Mouse (Mus musculus) embryonic facial prominence, embryonic 12.5 days (tissue): Measurements from ENCODE around the gene Maml3. TPM values are rescaled to one million over a fixed set of nuclear protein-coding genes. Genes with fewer than 3 reads are reported as not detected.
A peak's percentile ranks its signal among the peaks of the same experiment; 100 is the strongest.

Source experiments
- ATAC-seq: fragments of 200-750 bp; cut with Nextera tagmentation; 2 replicates; pipeline ENCODE4 v1.8.0; 2017; ENCODE audit not compliant: insufficient number of reproducible peaks, insufficient read depth, low FRiP score, low TSS enrichment
- H3K27ac ChIP-seq: fragments of 300-500 bp; sonication (generic); 2 replicates; pipeline ENCODE4 v1.5.1; 2016; ENCODE audit warnings: mild to moderate bottlenecking
- H3K27me3 ChIP-seq: fragments of 300-500 bp; sonication (generic); 2 replicates; pipeline ENCODE4 v1.6.1; 2016; ENCODE audit warnings: mild to moderate bottlenecking, moderate library complexity
- H3K36me3 ChIP-seq: fragments of 300-500 bp; sonication (generic); 2 replicates; pipeline ENCODE4 v1.6.1; 2016; ENCODE audit warnings: mild to moderate bottlenecking
- H3K4me1 ChIP-seq: fragments of 300-500 bp; sonication (generic); 2 replicates; pipeline ENCODE4 v1.6.1; 2016
- H3K4me2 ChIP-seq: fragments of 300-500 bp; sonication (generic); replicated peaks from 2 replicates; pipeline ENCODE4 v1.6.1; 2016; ENCODE audit warnings: mild to moderate bottlenecking, moderate library complexity
- H3K4me3 ChIP-seq: fragments of 300-500 bp; sonication (generic); 2 replicates; pipeline ENCODE4 v1.5.1; 2016; ENCODE audit warnings: mild to moderate bottlenecking
- H3K9ac ChIP-seq: fragments of 300-500 bp; sonication (generic); 2 replicates; pipeline ENCODE4 v1.6.1; 2016; ENCODE audit warnings: mild to moderate bottlenecking, moderate library complexity
- H3K9me3 ChIP-seq: fragments of 300-500 bp; sonication (generic); 2 replicates; pipeline ENCODE4 v1.6.1; 2016; ENCODE audit warnings: mild to moderate bottlenecking, moderate library complexity
- WGBS: fragments of 180-500 bp; shearing (Covaris S2); methylation state at CpG from one replicate; pipeline ENCODE4 v1.1.7; 2016; 5-methylcytosine and 5-hydroxymethylcytosine counted together
- polyA plus RNA-seq: library from polyadenylated mRNA; unstranded; fragments of >200 nt; fragmentation: Nextera tagmentation; extraction: Ambion mirVana; gene quantifications from 2 replicates; pipeline ENCODE4 v1.2.1, GENCODE M21; 2016

The Maml3 gene
- polyA plus RNA-seq, 1 experiment from 2014 or later: 6.4 TPM

DNA sequence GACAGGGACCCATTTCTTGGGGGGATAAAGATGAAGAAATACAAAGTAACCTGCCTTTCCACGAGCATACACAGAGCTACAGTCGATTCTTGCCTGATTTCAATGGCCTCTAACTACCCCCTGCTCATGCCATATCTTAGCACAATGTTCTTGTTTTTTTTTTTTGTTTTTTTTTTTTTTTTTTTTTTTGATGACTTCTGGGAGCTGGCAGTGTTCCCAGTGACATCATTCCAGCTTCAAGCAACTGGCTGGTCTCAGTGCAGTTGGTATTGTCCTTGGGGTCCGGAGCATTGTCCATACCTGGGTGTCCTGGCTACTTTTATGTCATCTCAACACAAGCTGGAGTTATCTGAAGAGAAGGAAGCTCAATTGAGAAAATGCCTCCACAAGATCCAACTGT, 429.9 kb downstream of the Maml3 start:
- no peaks in the 10 kb centered on the region for H3K9me3 ChIP-seq
- no peak overlapping the region for H3K27ac ChIP-seq
- H3K4me2 ChIP-seq: no peak overlapping the region
- no peak overlapping the region for H3K4me3 ChIP-seq
- 85% methylated on average over 3 of the region's 3 CpGs for WGBS
- no peaks in the 10 kb centered on the region for H3K36me3 ChIP-seq
- H3K27me3 ChIP-seq: no peaks in the 10 kb centered on the region
- 0 out of 2 replicates have a peak, but pooled peaks cover 2% of the 10 kb centered on the region for H3K4me1 ChIP-seq
- ATAC-seq: no peak
- H3K9ac ChIP-seq: no peak overlapping the region

DNA sequence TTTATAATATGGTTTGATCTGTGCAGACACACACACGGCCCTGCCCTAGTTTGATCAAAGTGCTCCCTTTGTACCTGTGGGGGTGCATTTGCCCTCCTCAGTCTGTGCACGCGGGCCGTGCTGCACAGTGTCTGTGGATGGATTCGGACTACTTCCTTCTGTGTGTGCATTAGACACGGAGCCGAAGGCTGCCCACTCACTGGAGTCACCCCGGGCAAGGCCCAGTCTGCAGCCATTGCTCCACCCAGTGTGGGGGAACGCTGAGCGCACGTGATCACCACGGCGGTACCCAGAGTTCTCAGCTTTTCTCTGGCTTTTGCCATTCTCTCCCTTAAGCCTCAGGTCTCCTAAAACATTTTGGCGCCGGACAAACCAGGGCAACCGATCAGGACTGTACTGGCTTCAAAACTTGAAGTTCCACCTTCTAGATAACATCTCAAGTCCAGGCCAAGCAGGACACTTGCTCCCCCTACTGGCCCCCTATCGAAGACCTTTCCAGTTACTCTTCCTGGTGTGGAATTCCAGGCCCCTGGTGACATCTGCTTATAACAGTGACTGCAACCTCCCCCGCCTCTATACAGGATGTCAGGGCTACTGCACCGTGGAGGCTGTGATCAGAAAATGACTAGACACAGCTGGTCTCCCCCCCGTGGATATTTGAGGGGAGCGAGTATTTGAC, 431.3 kb downstream of the Maml3 start:
- WGBS: 68% methylated on average over 21 of the region's 21 CpGs
- no peak for ATAC-seq
- Histone ChIP-seq H3K27ac (no peak overlapping the region), H3K4me3 (no peak overlapping the region), H3K9me3 (no peaks in the 10 kb centered on the region), H3K9ac (no peak overlapping the region), H3K4me1 (0 out of 2 replicates have a peak, but pooled peaks cover 2% of the 10 kb centered on the region), H3K27me3 (no peaks in the 10 kb centered on the region), H3K36me3 (no peaks in the 10 kb centered on the region), H3K4me2 (no peak overlapping the region)

GRCm38 (mm10) chr3:51672631-51673030, 432.2 kb downstream of the Maml3 start:
- H3K9me3 ChIP-seq: no peaks in the 10 kb centered on the region
- no peak overlapping the region for H3K9ac ChIP-seq
- H3K36me3 ChIP-seq: no peaks in the 10 kb centered on the region
- no peak overlapping the region for H3K4me2 ChIP-seq
- no peak for ATAC-seq
- 73% methylated on average over 4 of the region's 4 CpGs for WGBS
- H3K27ac ChIP-seq: no peak overlapping the region
- H3K4me3 ChIP-seq: no peak overlapping the region
- peaks cover 6% of the 10 kb centered on the region; the same call in 1 of the 2 replicates for H3K4me1 ChIP-seq
- no peaks in the 10 kb centered on the region for H3K27me3 ChIP-seq

DNA sequence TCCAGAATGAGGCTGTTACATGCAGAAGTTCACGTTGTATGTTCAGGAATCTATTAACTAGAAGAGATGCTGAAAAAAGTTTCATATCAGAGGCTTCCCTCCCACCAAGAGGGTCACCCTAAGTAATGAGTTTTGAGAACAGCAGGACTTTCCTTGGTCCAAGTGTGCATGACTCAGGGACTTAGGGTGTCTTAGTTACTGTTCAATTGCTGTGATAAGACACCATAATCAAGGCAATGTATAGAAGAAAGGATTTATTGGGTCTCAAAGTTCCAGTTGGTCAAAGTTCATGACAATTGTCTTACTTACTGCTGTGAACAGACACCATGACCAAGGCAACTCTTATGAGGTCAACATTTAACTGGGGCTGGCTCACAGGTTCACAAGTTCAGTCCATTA, 433.8 kb downstream of the Maml3 start:
- H3K4me2 ChIP-seq: no peak overlapping the region
- H3K27ac ChIP-seq: no peak overlapping the region
- no peaks in the 10 kb centered on the region for H3K27me3 ChIP-seq
- no peak overlapping the region for H3K4me3 ChIP-seq
- H3K4me1 ChIP-seq: peaks cover 9% of the 10 kb centered on the region; the same call in 1 of the 2 replicates
- H3K36me3 ChIP-seq: no peaks in the 10 kb centered on the region
- ATAC-seq: no peak
- 93% methylated on average over 1 of the region's 1 CpGs for WGBS
- no peak overlapping the region for H3K9ac ChIP-seq
- no peaks in the 10 kb centered on the region for H3K9me3 ChIP-seq

- H3K4me1 ChIP-seq: peaks cover 13% of the 10 kb centered on the region; the same call in 1 of the 2 replicates
- no peak for ATAC-seq
- H3K9ac ChIP-seq: no peak overlapping the region
- H3K9me3 ChIP-seq: no peaks in the 10 kb centered on the region
- H3K4me3 ChIP-seq: no peak overlapping the region
- H3K27ac ChIP-seq: no peak overlapping the region
- H3K4me2 ChIP-seq: no peak overlapping the region
- H3K36me3 ChIP-seq: no peaks in the 10 kb centered on the region
- no peaks in the 10 kb centered on the region for H3K27me3 ChIP-seq
- 68% methylated on average over 5 of the region's 5 CpGs for WGBS
Measured at GRCm38 (mm10) chr3:51670414-51671070, 434.3 kb downstream of the Maml3 start.

DNA sequence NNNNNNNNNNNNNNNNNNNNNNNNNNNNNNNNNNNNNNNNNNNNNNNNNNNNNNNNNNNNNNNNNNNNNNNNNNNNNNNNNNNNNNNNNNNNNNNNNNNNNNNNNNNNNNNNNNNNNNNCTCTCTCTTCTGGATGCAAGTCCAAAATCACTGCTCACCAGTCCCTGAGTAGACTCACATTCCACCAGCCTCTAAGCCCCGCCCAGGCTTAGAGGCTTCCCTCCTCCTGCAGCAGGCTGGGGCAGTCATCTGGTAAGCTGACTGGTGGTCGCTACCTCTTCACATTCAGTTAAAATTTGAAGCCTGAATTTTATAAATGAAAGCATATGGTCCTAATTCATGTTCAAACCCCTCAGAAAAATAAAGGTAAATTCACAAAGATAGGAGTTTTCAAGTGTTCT, 436.3 kb downstream of the Maml3 start:
- ATAC-seq: 0 out of 2 replicates have a peak, but pooled peaks have one; percentile 64
- peaks cover 11% of the 10 kb centered on the region; the same call in 1 of the 2 replicates for H3K4me1 ChIP-seq
- H3K36me3 ChIP-seq: no peaks in the 10 kb centered on the region
- H3K9ac ChIP-seq: no peak overlapping the region
- no peaks in the 10 kb centered on the region for H3K27me3 ChIP-seq
- no peak overlapping the region for H3K4me2 ChIP-seq
- H3K4me3 ChIP-seq: no peak overlapping the region
- 14% methylated on average over 2 of the region's 2 CpGs for WGBS
- H3K9me3 ChIP-seq: no peaks in the 10 kb centered on the region
- no peak overlapping the region for H3K27ac ChIP-seq

DNA sequence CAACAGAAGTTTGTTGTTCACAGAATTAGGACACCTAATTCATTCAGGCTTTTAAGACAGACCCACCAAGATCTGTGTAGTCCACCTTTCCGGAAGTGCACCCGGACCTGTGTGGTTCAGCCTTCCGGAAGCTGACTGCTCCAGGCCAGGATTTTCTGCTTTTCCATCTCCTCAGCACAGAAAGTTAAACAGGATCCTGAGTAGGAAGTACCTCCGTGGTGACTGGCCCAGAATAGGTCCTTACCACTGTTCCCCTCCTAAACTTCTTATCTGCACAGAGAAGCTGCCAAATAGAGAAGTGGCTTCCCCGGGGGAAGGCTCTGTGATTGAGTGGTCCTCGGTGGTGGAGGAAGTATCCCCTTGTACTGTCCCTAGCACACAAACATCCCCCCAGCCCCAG, 442.3 kb downstream of the Maml3 start:
- 60% methylated on average over 6 of the region's 6 CpGs for WGBS

DNA sequence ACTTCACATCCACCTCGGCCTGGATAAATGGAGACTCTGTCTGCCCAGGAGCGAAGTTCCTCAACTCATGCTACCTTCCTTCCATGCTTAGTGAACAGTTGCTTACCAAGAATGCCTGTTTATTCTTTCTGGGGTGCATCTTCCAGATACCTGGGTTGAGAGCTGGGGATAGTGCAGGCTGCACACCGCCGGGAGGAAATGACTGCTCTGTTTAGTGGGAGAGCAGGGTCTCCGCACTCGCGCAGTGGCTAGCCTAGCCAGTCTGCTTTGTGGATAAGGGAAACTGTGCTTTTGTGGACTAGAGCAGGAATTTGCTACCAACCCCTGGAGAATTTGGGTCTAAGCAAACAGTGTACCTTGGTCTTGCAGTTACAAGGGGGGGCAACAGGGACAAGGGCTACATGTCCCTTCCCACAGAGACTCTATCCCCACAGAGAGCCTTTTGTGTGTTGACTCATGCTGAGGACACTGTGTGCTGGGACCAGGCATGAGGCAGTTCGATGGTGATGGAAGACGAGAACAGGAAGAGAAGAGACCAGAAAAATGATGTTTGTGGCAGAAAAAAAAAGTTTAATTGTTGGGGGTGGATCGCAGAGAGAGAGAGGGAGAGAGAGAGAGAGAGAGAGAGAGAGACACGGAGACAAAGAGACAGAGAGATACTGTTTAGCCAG, 442.9 kb downstream of the Maml3 start:
- Histone ChIP-seq H3K4me1 (peaks cover 10% of the 10 kb centered on the region; the same call in 1 of the 2 replicates), H3K36me3 (no peaks in the 10 kb centered on the region), H3K27me3 (no peaks in the 10 kb centered on the region), H3K4me2 (no peak overlapping the region), H3K9me3 (no peaks in the 10 kb centered on the region), H3K27ac (no peak overlapping the region), H3K9ac (no peak overlapping the region), H3K4me3 (no peak overlapping the region)
- WGBS: 59% methylated on average over 11 of the region's 11 CpGs
- no peak for ATAC-seq

More for the DNA sequence above, 442.3 kb downstream of the Maml3 start:
- Histone ChIP-seq H3K4me3 (no peak overlapping the region), H3K36me3 (no peaks in the 10 kb centered on the region), H3K27me3 (no peaks in the 10 kb centered on the region), H3K9me3 (no peaks in the 10 kb centered on the region), H3K27ac (no peak overlapping the region), H3K4me1 (peaks cover 10% of the 10 kb centered on the region; the same call in 1 of the 2 replicates), H3K4me2 (no peak overlapping the region), H3K9ac (no peak overlapping the region)
- no peak for ATAC-seq

DNA sequence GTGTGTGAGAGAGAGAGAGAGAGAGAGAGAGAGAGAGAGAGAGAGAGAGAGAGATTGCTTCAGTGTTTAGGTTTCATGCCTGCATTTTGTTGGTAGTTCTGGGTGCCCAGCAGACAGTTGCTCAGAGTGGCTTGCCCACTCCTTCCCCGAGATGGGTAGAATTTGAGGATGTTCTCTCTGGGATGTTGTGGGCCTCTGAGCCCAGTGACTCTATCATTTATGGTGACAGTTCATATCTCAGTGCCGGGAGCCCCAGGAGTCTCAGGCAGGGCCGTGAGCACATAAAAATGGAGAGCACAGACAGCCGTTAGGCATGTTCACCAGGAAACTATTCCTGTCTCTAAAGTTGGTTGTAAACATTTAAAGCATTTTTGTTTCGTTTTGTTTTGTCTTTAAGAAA, 443.5 kb downstream of the Maml3 start:
- Histone ChIP-seq H3K36me3 (no peaks in the 10 kb centered on the region), H3K27ac (no peak overlapping the region), H3K9me3 (no peaks in the 10 kb centered on the region), H3K27me3 (no peaks in the 10 kb centered on the region), H3K4me3 (no peak overlapping the region), H3K4me1 (peaks cover 10% of the 10 kb centered on the region; the same call in 1 of the 2 replicates), H3K4me2 (no peak overlapping the region), H3K9ac (no peak overlapping the region)
- 58% methylated on average over 5 of the region's 5 CpGs for WGBS
- ATAC-seq: no peak

- Histone ChIP-seq H3K4me1 (peaks cover 5% of the 10 kb centered on the region; the same call in 1 of the 2 replicates), H3K9me3 (no peaks in the 10 kb centered on the region), H3K4me2 (no peak overlapping the region), H3K36me3 (no peaks in the 10 kb centered on the region), H3K27me3 (no peaks in the 10 kb centered on the region), H3K9ac (no peak overlapping the region), H3K4me3 (no peak overlapping the region), H3K27ac (no peak overlapping the region)
- WGBS: 77% methylated on average over 3 of the region's 3 CpGs
- ATAC-seq: no peak
Measured at GRCm38 (mm10) chr3:51660821-51661276, 444.0 kb downstream of the Maml3 start.

DNA sequence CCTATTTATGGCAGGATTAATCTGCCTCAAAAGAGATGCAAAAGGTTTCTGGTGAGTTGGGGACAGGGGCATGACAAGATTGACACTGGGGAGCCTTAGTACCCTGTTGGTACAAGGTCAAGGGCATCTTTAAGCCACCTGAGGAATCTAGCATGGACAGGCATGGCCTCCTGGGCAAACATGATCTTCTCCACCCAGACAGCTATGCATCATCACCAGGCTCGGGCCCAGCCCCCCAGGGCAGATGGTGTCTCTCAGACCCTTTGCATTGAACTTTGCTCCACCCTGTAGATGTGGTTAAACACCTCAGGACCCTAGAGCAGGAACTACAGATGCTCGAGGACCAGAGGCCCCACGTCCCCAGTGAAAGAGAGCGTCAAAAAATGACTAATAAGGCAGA, 444.8 kb downstream of the Maml3 start, which contains the start of gene Mgst2:
Gene Mgst2 (plus strand): TSS at position 301 of the 400 bp plus-strand sequence.
- no peaks in the 10 kb centered on the region for H3K9me3 ChIP-seq
- peaks cover 2% of the 10 kb centered on the region; the same call in 1 of the 2 replicates for H3K4me1 ChIP-seq
- no peaks in the 10 kb centered on the region for H3K27me3 ChIP-seq
- H3K4me2 ChIP-seq: no peak within 1 kb of the TSS
- WGBS: 66% methylated on average over 4 of the region's 4 CpGs
- no peaks in the 10 kb centered on the region for H3K36me3 ChIP-seq
- ATAC-seq: no peak
- no peak within 1 kb of the TSS for H3K9ac ChIP-seq
- H3K4me3 ChIP-seq: no peak within 1 kb of the TSS
- no peak within 1 kb of the TSS for H3K27ac ChIP-seq
